ENCODE assay signal across 8 mouse cellular contexts in genomic region chr14:120912090-120912710, GRCm38 (mm10). TPM values are rescaled to one million over a fixed set of nuclear protein-coding genes. Genes with fewer than 3 reads are reported as not detected.
DNase-seq lines count a peak whose midpoint lies in the region; ATAC-seq lines count a peak whose summit lies in the region.

No protein-coding gene starts in this region.

- peak; percentile 39 for DNase-seq in cerebellum, adult 9-10 months
- no peak for DNase-seq in cerebellum, adult 18-20 months
- DNase-seq in retina, embryonic 14.5 days (ENCODE audit: low spot score), result peak; percentile 13
- DNase-seq in retina, postnatal 1 day, result no peak
- DNase-seq in cerebellum, postnatal 4 days (ENCODE audit: low spot score in 2 of 2), result no peak

- H3K9me3 ChIP-seq in limb, embryonic 15.5 days, result no peaks in the 10 kb centered on the region

- no peaks in the 10 kb centered on the region for H3K27me3 ChIP-seq in limb, embryonic 15.5 days

- peak overlapping the region; percentile 90 for H3K4me3 ChIP-seq in limb, embryonic 15.5 days

- H3K36me3 ChIP-seq in limb, embryonic 15.5 days, result no peaks in the 10 kb centered on the region

- H3K27ac ChIP-seq in limb, embryonic 15.5 days, result no peak overlapping the region

- WGBS in limb, embryonic 15.5 days, result 12% methylated on average over 11 of the region's 11 CpGs

- peaks cover 13% of the 10 kb centered on the region for H3K4me1 ChIP-seq in limb, embryonic 15.5 days

- no peak overlapping the region for H3K9ac ChIP-seq in limb, embryonic 15.5 days

- no peak for ATAC-seq in limb, embryonic 15.5 days (ENCODE audit: insufficient number of reproducible peaks, low FRiP score, low TSS enrichment, low read depth)
- ATAC-seq in monocyte, adult 5-6 weeks (replicated peaks; ENCODE audit: insufficient number of reproducible peaks, low FRiP score, low TSS enrichment, poor library complexity, severe bottlenecking), result no peak
- no peak for ATAC-seq in inflammation-experienced regulatory T-cells, adult 6 months

- peak overlapping the region; percentile 53 for H3K4me2 ChIP-seq in limb, embryonic 15.5 days

RNA-seq across cellular contexts. Expression of gene Ipo5, which starts 1.2 kb away (rescaled TPM):
- polyA plus RNA-seq in limb, embryonic 15.5 days (2015; fragmentation: Nextera tagmentation; extraction: Ambion mirVana), result 69.4 and 74.7 TPM in 2 replicates
- total RNA-seq in monocyte, adult 5-6 weeks (2017), result 37.5 to 46.7 TPM (median 37.9 TPM) in 3 replicates
- 10 to 100 TPM; 38.0 to 51.8 (median 38.7) TPM for polyA plus RNA-seq in inflammation-experienced regulatory T-cells, adult 6 months (2017; shearing (Covaris generic))

Comparison
In these comparisons a context has a peak if more than half of its experiments do, and no peak if none do; other contexts are left out.
1. DNase-seq: peak in cerebellum, adult 9-10 months (single experiment) and retina, embryonic 14.5 days (single experiment); none in cerebellum, adult 18-20 months (0 of 2), retina, postnatal 1 day (single experiment) and cerebellum, postnatal 4 days (0 of 2).